Comparison of ENCODE assay signal across 9 mouse cellular contexts in genomic region chr4:130308231-130309081, GRCm38 (mm10). TPM values are rescaled to one million over a fixed set of nuclear protein-coding genes. Genes with fewer than 3 reads are reported as not detected.
A peak's percentile ranks its signal among the peaks of the same experiment; 100 is the strongest.
DNase-seq lines count a peak whose midpoint lies in the region; ATAC-seq and TF ChIP-seq lines count a peak whose summit lies in the region.
"Had no signal": no experiment of that assay in that cellular context is flagged by ENCODE, and none has a peak within 500 bp of the region (broad histone marks: within the 10 kb centered on the region; RNA-seq: fewer than 3 reads in every experiment).

Gene Fabp3 (plus strand): TSS chr4:130308595.
Gene Gm10570 (minus strand): TSS chr4:130308674.

- peaks cover 13% of the 10 kb centered on the region for H3K4me1 ChIP-seq in thymus, adult 2 months (replicated peaks; ENCODE audit: control insufficient read depth, insufficient read depth, low read length)
- peaks cover 14% of the 10 kb centered on the region for H3K4me1 ChIP-seq in forebrain, embryonic 13.5 days
- peaks cover 34% of the 10 kb centered on the region for H3K4me1 ChIP-seq in heart, embryonic 16.5 days (ENCODE audit: control insufficient read depth, insufficient read depth, low read length)
- peaks cover 20% of the 10 kb centered on the region for H3K4me1 ChIP-seq in liver, embryonic 15.5 days (replicated peaks)
- H3K4me1 ChIP-seq in neural tube, embryonic 14.5 days (ENCODE audit: control insufficient read depth, insufficient read depth, low read length), result 0 out of 2 replicates have a peak, but pooled peaks cover 2% of the 10 kb centered on the region

- ATAC-seq in forebrain, embryonic 13.5 days, result peak; percentile 68
- peak; percentile 83 for ATAC-seq in heart, embryonic 16.5 days (replicated peaks; ENCODE audit: extremely low read depth, insufficient read depth, low FRiP score)
- no peak for ATAC-seq in liver, embryonic 15.5 days (ENCODE audit: insufficient read depth)
- peak; percentile 77 for ATAC-seq in neural tube, embryonic 14.5 days (ENCODE audit: low read depth)
- no peak for ATAC-seq in inflammation-experienced regulatory T-cells, adult 6 months
- ATAC-seq: Patski had no signal

- TF ChIP-seq CTCF in thymus, adult 2 months (IDR thresholded peaks at IDR 0.05; ENCODE audit: borderline replicate concordance, control insufficient read depth, extremely low read depth, insufficient read depth, low read length, poor library complexity), result no peak

- TF ChIP-seq POLR2A in thymus, adult 2 months (IDR thresholded peaks at IDR 0.05; ENCODE audit: control insufficient read depth, extremely low read depth, insufficient read depth, low read length, poor library complexity), result no peak

- H3K9ac ChIP-seq in forebrain, embryonic 13.5 days, result peak within 1 kb of the TSS; percentile 63
- H3K9ac ChIP-seq in heart, embryonic 16.5 days (ENCODE audit: low read length), result peak within 1 kb of the TSS; percentile 92
- peak within 1 kb of the TSS; percentile 18; the same call in 1 of the 2 replicates for H3K9ac ChIP-seq in liver, embryonic 15.5 days
- peak within 1 kb of the TSS; percentile 69 for H3K9ac ChIP-seq in neural tube, embryonic 14.5 days (replicated peaks; ENCODE audit: low read depth, low read length)

- peak within 1 kb of the TSS; percentile 26 for H3K4me3 ChIP-seq in thymus, adult 2 months (ENCODE audit: control insufficient read depth, insufficient read depth, low read length)
- peak within 1 kb of the TSS; percentile 57 for H3K4me3 ChIP-seq in forebrain, embryonic 13.5 days
- peak within 1 kb of the TSS; percentile 80 for H3K4me3 ChIP-seq in heart, embryonic 16.5 days (ENCODE audit: low read length)
- H3K4me3 ChIP-seq in liver, embryonic 15.5 days (replicated peaks), result peak within 1 kb of the TSS; percentile 51
- H3K4me3 ChIP-seq in neural tube, embryonic 14.5 days (ENCODE audit: low read depth, low read length), result peak within 1 kb of the TSS; percentile 41

- H3K36me3 ChIP-seq in thymus, adult 2 months (ENCODE audit: control insufficient read depth, insufficient read depth, low read length), result no peaks in the 10 kb centered on the region
- H3K36me3 ChIP-seq in forebrain, embryonic 13.5 days (ENCODE audit: poor library complexity, severe bottlenecking), result peaks cover 2% of the 10 kb centered on the region
- H3K36me3 ChIP-seq in heart, embryonic 16.5 days (ENCODE audit: control insufficient read depth, insufficient read depth), result peaks cover 10% of the 10 kb centered on the region
- H3K36me3 ChIP-seq in liver, embryonic 15.5 days (replicated peaks), result no peaks in the 10 kb centered on the region
- H3K36me3 ChIP-seq in neural tube, embryonic 14.5 days (ENCODE audit: control insufficient read depth, insufficient read depth, low read length), result no peaks in the 10 kb centered on the region

- 3% methylated on average over 52 of the region's 52 CpGs for WGBS in thymus, adult 2 months
- WGBS in forebrain, embryonic 13.5 days, result under 1% methylated on average over 52 of the region's 52 CpGs
- under 1% methylated on average over 52 of the region's 52 CpGs for WGBS in heart, embryonic 16.5 days
- 1% methylated on average over 52 of the region's 52 CpGs for WGBS in liver, embryonic 15.5 days (ENCODE audit: insufficient replicate concordance)
- WGBS in neural tube, embryonic 14.5 days, result under 1% methylated on average over 50 of the region's 52 CpGs

- no peak within 1 kb of the TSS for H3K27ac ChIP-seq in thymus, adult 2 months (ENCODE audit: control insufficient read depth, insufficient read depth, low read length)
- no peak within 1 kb of the TSS for H3K27ac ChIP-seq in forebrain, embryonic 13.5 days
- H3K27ac ChIP-seq in heart, embryonic 16.5 days (ENCODE audit: low read length), result peak within 1 kb of the TSS; percentile 87
- no peak within 1 kb of the TSS for H3K27ac ChIP-seq in liver, embryonic 15.5 days (replicated peaks)
- H3K27ac ChIP-seq in neural tube, embryonic 14.5 days (ENCODE audit: low read depth, low read length), result peak within 1 kb of the TSS; percentile 18

- H3K9me3 ChIP-seq in forebrain, embryonic 13.5 days (replicated peaks), result no peaks in the 10 kb centered on the region
- H3K9me3 ChIP-seq in heart, embryonic 16.5 days (replicated peaks; ENCODE audit: control insufficient read depth, low read length), result no peaks in the 10 kb centered on the region
- no peaks in the 10 kb centered on the region for H3K9me3 ChIP-seq in liver, embryonic 15.5 days (replicated peaks)
- H3K9me3 ChIP-seq in neural tube, embryonic 14.5 days (ENCODE audit: control insufficient read depth, low read length), result no peaks in the 10 kb centered on the region

- H3K4me2 ChIP-seq in forebrain, embryonic 13.5 days, result peak within 1 kb of the TSS; percentile 91
- peak within 1 kb of the TSS; percentile 67 for H3K4me2 ChIP-seq in heart, embryonic 16.5 days (ENCODE audit: low read depth, low read length)
- peak within 1 kb of the TSS; percentile 75 for H3K4me2 ChIP-seq in liver, embryonic 15.5 days
- peak within 1 kb of the TSS; percentile 84 for H3K4me2 ChIP-seq in neural tube, embryonic 14.5 days (ENCODE audit: low read depth, low read length)

- peaks cover 17% of the 10 kb centered on the region for H3K27me3 ChIP-seq in thymus, adult 2 months (ENCODE audit: control insufficient read depth, insufficient read depth, low read length)
- H3K27me3 ChIP-seq in forebrain, embryonic 13.5 days, result peaks cover 54% of the 10 kb centered on the region
- 0 out of 2 replicates have a peak, but pooled peaks cover 3% of the 10 kb centered on the region for H3K27me3 ChIP-seq in heart, embryonic 16.5 days (ENCODE audit: control insufficient read depth, insufficient read depth, low read length)
- H3K27me3 ChIP-seq in liver, embryonic 15.5 days, result peaks cover 86% of the 10 kb centered on the region
- H3K27me3 ChIP-seq in neural tube, embryonic 14.5 days (ENCODE audit: control insufficient read depth, insufficient read depth, low read length), result peaks cover 9% of the 10 kb centered on the region
- H3K27me3 ChIP-seq: Patski had no signal

- no peak for DNase-seq in thymus, adult 2 months
- DNase-seq in thymus, postnatal 0 days (ENCODE audit: low spot score), result no peak
- peak; percentile 61 to 86 for DNase-seq in kidney, postnatal 25 days

RNA-seq across cellular contexts. Expression of gene Fabp3, which starts in this region (rescaled TPM):
- 18.3 and 222 TPM in 2 replicates for polyA plus RNA-seq in thymus, adult 2 months (2012; rRNA removed)
- polyA plus RNA-seq in thymus, postnatal 0 days (2015; fragmentation: Nextera tagmentation; extraction: Ambion mirVana), result 2.9 and 3.1 TPM in 2 replicates
- polyA plus RNA-seq in forebrain, embryonic 13.5 days (2015; fragmentation: Nextera tagmentation; extraction: Ambion mirVana), result 46.8 and 49.5 TPM in 2 replicates
- polyA plus RNA-seq in heart, embryonic 16.5 days (2015; fragmentation: Nextera tagmentation; extraction: Ambion mirVana), result 1,916 and 1,999 TPM in 2 replicates
- polyA plus RNA-seq in liver, embryonic 15.5 days (2015; fragmentation: Nextera tagmentation; extraction: Ambion mirVana), result 4.0 and 4.5 TPM in 2 replicates
- polyA plus RNA-seq in neural tube, embryonic 14.5 days (2014; fragmentation: Nextera tagmentation; extraction: Ambion mirVana), result 193 and 278 TPM in 2 replicates
- 1 to 10 TPM in 1 of 3 experiments, not detected in 2; 1.6 TPM for polyA plus RNA-seq in inflammation-experienced regulatory T-cells, adult 6 months (2017; shearing (Covaris generic))

RNA-seq across cellular contexts. Expression of gene Gm10570, which starts in this region (rescaled TPM):
- 0.46 TPM in 1 of 2 replicates, not detected in the other for polyA plus RNA-seq in thymus, adult 2 months (2012; rRNA removed)
- polyA plus RNA-seq in thymus, postnatal 0 days (2015; fragmentation: Nextera tagmentation; extraction: Ambion mirVana), result not detected in 2 replicates
- polyA plus RNA-seq in forebrain, embryonic 13.5 days (2015; fragmentation: Nextera tagmentation; extraction: Ambion mirVana), result 0.72 TPM in 1 of 2 replicates, not detected in the other
- 1.1 and 1.4 TPM in 2 replicates for polyA plus RNA-seq in heart, embryonic 16.5 days (2015; fragmentation: Nextera tagmentation; extraction: Ambion mirVana)
- polyA plus RNA-seq in liver, embryonic 15.5 days (2015; fragmentation: Nextera tagmentation; extraction: Ambion mirVana), result not detected in 2 replicates
- polyA plus RNA-seq in neural tube, embryonic 14.5 days (2014; fragmentation: Nextera tagmentation; extraction: Ambion mirVana), result 0.99 and 1.8 TPM in 2 replicates
- polyA plus RNA-seq in inflammation-experienced regulatory T-cells, adult 6 months (2017; shearing (Covaris generic)), result not detected
- polyA plus RNA-seq: Patski had no signal

Comparison
In these comparisons a context has a peak if more than half of its experiments do, and no peak if none do; other contexts are left out.
1. DNase-seq: peak in kidney, postnatal 25 days (2 of 2); none in thymus, adult 2 months (single experiment) and thymus, postnatal 0 days (single experiment).
2. H3K27ac ChIP-seq: peak in heart, embryonic 16.5 days (single experiment) and neural tube, embryonic 14.5 days (single experiment); none in thymus, adult 2 months (single experiment), forebrain, embryonic 13.5 days (single experiment) and liver, embryonic 15.5 days (single experiment).
3. H3K4me3 ChIP-seq: peak in every context shown above with its lines; median percentile 80 in heart, embryonic 16.5 days; 57 in forebrain, embryonic 13.5 days; 51 in liver, embryonic 15.5 days; 41 in neural tube, embryonic 14.5 days; 26 in thymus, adult 2 months.
4. ATAC-seq: peak in forebrain, embryonic 13.5 days (single experiment), heart, embryonic 16.5 days (single experiment) and neural tube, embryonic 14.5 days (single experiment); none in liver, embryonic 15.5 days (single experiment) and inflammation-experienced regulatory T-cells, adult 6 months (single experiment).
5. H3K9ac ChIP-seq: peak in every context shown above with its lines; median percentile 92 in heart, embryonic 16.5 days; 69 in neural tube, embryonic 14.5 days; 63 in forebrain, embryonic 13.5 days; 18 in liver, embryonic 15.5 days.
6. Peak in every context shown above with its lines, with median percentiles within 50 percentile points of each other: H3K4me2 ChIP-seq.